Mouse (Mus musculus) right cerebral cortex, adult 2 months (tissue): ENCODE measurements around the gene Ugt1a7c.
A peak's percentile ranks its signal among the peaks of the same experiment; 100 is the strongest.
"Not testable (repeated sequence)": the region's sequence is repeated elsewhere in the genome, so short reads cannot be mapped to it uniquely, and the experiment has no call there.

ENCODE experiments used
- DNase-seq, 2 experiments: peaks; one replicate each; pipeline ENCODE4 v3.0.0; 2021 to 2022; ENCODE audit warnings: low spot score in 2 of 2

The Ugt1a7c gene

DNA sequence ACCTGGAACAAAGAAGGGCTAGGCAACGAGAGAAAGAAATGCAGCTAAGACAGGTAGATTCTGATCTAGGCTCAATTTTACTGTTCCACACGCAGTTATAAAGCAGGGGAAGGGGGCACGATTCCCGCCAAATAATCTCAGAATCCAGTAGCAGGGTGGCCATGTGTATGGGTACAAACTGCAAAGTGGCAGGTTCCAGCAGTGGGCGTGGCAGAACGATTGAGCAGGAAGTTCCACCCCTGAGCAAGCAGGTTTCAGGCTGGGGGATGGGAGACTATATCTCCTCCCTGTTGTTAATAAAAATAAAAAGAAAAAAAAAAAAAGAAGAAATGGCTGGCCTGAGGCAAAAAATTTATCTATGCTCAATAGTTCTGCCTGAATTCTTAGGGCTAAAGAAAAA, 17.9 kb downstream of the Ugt1a7c start:
- DNase-seq: not testable (repeated sequence)

DNA sequence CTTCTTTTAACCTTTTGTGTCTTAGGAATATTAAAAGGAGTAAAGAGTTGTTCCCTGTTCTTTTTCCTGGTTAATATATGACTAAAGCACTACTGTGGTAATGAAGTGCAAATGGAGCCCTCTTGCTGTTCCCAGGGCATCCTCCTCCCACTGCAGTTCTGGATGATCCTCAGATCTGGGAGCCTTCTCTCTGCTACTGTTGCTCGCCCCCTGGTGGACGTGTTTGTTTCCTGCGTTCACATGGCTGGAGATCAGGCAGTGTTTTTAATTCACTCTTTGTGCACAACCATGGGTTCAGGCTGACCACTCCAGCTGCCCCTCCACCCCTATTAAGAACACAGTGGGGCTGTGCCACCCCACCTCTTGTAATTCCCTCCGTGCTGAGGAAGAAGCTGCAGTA, 25.7 kb downstream of the Ugt1a7c start:
- not testable (repeated sequence) for DNase-seq

DNA sequence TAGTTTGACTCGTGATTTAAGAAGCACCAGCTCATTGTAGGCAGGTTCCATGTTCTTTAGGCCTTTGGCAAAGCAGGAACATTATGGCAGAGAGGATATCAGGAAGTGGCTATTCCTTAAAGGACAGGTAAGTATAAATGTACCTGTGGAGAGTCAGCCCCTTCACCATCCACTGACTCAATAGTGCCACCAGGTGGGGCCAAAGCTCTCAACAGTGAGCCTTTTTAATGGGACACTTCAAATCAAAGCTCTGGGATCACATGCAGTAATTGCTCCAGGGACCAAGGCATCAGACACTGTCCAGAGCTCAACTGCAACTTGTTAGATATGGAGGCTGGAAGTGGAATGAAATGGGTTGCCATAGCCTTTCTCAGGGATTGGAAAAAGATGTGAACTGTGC, 26.7 kb downstream of the Ugt1a7c start:
- peak in 1 of 2 experiments; percentile 8 for DNase-seq

DNA sequence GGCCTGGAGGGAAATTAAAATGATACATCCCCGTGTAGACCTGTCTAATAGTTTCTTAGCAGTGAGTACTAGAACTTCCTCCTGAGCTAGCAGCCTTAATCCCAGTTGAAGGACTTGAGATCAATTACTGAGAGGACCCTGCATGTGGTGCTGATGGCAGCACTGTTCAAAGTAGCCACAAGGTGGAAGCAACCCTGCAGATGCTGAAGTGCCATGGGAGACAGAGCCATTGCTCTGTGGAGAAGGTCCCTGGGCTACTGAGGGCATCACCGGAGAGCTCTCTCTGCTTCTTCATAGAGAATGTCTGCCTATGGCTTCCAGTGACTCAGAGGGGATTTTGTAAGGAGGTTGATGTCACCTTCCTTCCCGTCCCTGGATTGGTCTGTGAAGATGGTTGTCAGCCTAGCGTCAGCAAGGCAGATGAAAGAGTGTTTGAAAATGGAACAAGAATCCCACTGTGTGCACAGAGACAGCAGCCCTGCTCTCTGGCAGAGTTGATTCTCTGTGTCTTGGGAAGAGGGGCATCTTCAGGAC, 31.0 kb downstream of the Ugt1a7c start:
- DNase-seq: not testable (repeated sequence)

DNA sequence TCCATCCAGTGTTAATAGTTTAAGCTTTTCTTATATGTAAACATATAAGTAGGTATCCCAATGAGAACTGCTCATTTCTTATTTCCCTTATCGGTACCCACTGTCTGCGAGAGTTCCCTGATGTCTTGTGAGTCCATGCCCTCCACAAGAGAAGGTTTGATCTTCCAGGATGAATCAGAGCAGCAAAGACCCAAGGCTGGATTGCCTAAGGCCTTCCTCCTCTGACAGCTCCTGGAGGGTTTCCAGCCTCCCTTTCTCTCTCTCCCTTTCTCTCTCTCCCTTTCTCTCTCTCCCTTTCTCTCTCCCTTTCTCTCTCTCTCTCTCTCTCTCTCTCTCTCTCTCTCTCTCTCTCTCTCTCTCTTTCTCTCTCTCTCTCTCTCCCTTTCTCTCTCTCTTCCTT, 34.2 kb downstream of the Ugt1a7c start:
- DNase-seq: not testable (repeated sequence)

- DNase-seq: not testable (repeated sequence)
These were observed 35.4 kb downstream of the Ugt1a7c start for GRCm38 (mm10) chr1:88130223-88130622.

DNA sequence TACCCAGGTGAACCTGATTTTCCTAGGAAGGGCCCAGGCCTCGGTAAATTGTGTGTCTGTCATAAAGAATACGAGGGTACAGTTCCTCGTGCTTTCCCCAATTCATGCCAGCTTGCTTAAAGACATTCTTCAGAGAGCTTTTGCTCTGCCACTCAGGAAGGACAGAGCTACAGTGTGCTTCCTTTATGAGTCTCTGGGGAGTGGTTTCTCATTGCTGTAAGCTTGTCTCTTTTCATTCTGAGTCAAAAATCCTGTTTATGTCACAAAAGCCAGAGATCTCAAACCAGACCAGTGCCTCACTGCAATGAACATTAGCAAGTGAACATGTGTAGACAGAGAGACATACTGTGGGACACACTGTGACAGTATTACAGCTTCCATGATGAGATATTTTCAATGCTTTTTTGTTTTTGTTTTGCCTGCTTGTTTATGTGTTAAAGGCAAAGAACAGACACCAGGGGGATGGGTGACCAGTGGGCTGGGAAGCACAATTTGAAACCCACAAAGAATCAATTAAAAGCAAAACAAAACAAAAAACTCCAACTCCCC, 39.1 kb downstream of the Ugt1a7c start:
- DNase-seq: no peak

GRCm38 (mm10) chr1:88134457-88135011, 39.7 kb downstream of the Ugt1a7c start, which contains the start of gene Ugt1a6a:
TSS of gene Ugt1a6a (plus strand) at chr1:88134809.
- DNase-seq: not testable (repeated sequence)

DNA sequence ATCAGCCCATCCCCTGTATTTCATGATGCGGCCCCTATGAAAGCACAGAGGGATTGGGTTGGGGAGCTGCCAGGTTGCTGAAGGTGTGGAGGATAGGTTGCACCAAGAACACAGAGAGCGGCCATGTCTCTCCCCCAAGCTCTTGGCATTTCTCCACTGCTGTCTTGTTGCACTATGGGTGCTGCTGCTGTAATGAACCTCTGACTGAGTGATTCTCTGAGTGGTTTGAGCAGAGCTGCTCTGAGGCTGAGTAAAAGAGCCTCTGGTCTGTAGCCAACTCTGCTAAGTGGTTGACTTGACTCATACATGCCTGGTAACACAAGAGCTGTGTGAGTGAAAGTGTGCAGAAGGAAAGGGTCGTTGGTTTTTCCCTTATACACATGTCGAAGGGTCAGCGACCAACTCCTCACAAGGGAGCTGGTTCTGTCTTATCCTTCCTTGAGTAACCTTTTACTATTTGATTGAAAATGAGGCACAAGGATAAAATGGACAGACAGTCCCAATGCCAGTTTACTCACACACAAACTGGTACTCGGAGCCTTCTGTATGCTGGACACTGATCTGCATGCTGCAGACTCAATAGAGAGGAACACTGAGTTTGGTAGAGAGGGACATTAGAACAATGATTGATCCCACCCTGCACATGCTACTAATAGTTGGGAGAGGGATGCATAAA, 40.5 kb downstream of the Ugt1a7c start:
- DNase-seq: not testable (repeated sequence)

DNA sequence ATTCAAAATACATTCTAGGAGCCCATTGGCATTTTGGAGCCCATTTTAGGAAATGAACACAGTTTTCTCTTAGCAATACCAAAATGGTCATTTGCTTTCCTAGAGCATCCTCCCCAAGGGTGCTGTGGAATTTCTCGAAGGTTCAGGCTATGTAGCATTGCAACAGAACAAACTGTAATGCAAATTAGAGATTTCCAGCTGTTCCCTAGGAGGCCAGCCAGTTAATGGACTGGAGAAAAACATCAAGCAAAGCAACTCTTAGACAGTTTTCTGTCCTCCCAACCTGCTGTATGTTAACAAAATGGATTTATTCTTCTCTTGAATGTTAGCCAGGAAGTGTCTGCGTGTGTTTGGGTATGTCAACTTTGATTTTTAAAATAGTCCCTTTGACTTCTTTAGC, 41.8 kb downstream of the Ugt1a7c start:
- DNase-seq: no peak

DNA sequence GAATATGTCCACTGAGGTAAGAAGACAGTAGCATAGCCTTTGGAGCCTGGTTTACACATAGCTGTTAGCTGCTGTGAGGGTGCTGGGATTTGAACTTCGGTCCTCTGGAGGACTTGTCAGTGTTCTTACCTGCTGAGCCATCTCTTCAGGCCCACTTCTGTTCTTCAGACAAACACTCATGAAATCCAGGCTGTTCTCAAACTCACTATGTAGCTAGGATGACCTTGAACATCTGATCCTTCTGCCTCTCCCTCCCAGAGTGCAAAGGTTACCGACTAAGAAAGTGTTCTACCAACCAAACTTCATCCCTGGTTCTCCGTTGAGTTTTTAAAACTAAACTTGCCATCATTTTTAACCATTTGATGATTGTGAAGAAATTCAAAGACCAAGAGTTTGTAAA, 42.4 kb downstream of the Ugt1a7c start:
- no peak for DNase-seq

DNA sequence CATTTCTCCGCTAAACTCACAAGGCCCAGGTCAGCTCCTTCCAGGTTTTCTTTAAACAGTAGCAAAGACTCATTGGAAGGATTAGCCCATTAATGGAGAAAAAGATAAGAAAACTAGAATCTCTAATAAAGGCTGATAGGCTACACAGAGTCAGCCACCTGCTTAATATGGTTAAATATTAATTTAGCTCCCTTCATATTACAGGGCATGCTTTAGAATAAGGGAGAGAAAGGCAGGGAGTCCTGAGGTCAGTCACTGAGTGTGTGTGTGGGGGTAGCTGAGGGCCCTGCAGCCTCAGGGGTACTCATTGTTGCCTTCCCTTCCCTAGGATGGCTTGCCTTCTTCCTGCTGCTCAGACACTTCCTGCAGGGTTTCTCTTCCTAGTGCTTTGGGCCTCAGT, 43.3 kb downstream of the Ugt1a7c start:
- no peak for DNase-seq

- not testable (repeated sequence) for DNase-seq
These were observed 45.6 kb downstream of the Ugt1a7c start for GRCm38 (mm10) chr1:88140492-88140891.

DNA sequence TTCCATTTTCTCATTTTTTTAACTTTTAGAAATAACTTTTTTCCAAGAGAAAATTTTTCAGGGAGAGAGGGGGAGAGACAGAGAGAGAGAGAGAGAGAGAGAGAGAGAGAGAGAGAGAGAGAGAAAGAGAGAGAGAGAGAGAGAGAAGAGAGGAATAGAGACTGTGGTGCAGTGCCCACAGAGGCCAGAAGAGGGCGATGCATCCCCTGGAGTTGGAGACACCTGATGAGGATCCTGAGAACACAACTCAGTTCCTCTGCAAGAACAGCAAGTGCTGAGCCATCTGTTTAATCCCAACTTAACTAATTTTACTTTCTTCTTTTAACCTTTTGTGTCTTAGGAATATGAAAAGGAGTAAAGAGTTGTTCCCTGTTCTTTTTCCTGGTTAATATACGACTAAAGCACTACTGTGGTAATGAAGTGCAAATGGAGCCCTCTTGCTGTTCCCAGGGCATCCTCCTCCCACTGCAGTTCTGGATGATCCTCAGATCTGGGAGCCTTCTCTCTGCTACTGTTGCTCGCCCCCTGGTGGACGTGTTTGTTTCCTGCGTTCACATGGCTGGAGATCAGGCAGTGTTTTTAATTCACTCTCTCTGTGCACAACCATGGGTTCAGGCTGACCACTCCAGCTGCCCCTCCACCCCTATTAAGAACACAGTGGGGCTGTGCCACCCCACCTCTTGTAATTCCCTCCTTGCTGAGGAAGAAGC, 49.3 kb downstream of the Ugt1a7c start:
- peak; percentile 20 to 26 for DNase-seq

- not testable (repeated sequence) for DNase-seq
These were observed 50.4 kb downstream of the Ugt1a7c start for GRCm38 (mm10) chr1:88145278-88145677.

- peak in 1 of 2 experiments; percentile 4 for DNase-seq
These were observed 55.3 kb downstream of the Ugt1a7c start for GRCm38 (mm10) chr1:88150133-88150532.

GRCm38 (mm10) chr1:88158430-88158829, 63.6 kb downstream of the Ugt1a7c start:
- no peak for DNase-seq

GRCm38 (mm10) chr1:88165711-88166110, 70.8 kb downstream of the Ugt1a7c start, which contains the start of gene Ugt1a5:
TSS of gene Ugt1a5 (plus strand) at chr1:88166012.
- DNase-seq: no peak

- DNase-seq: not testable (repeated sequence)
These were observed 77.3 kb downstream of the Ugt1a7c start for GRCm38 (mm10) chr1:88172190-88172589.

DNA sequence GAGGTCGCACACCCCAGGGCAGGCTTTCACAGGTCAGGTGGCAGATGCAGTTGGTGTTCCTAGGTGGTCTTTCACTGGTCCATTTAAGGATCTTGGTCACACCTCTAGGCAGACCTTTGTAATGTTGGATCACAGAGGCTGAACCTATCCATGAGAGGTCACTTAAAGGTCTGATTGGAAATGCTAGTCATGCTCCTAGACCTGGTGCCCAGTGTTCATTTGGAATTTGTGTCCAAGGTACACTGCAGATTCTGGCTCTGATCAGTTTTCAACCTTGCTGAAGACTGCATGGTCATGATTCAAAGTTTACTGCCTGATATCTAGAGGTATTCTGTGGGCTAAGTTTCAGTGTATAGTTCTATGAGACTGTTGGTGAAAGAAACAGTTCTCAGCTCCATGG, 84.8 kb downstream of the Ugt1a7c start:
- no peak for DNase-seq

DNA sequence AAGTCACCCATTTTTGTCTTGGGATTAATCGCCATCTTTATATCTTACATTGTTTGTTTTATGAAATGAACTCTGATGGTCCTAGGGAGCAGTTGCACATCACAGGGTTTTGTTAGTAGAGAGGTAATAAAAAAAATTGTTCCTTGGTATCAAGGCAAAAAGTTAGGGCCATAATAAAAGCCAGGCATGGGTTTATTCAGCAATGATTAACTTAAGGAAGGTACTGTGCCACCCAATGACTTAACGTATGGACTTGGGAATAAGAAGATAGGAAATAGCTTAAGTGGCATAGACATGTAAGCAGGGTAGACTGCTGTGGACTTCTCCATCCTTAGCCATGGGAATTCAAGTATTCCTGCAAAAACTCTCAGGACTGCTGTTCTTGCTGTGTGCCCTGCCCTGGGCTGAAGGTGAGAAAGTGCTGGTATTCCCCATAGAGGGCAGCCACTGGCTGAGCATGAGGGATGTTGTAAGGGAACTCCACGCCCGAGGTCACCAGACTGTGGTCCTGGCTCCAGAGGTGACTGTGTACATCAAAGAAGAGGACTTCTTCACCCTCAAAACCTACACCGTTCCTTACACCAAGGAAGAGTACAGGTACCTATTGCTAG, 91.6 kb downstream of the Ugt1a7c start:
- DNase-seq: no peak

DNA sequence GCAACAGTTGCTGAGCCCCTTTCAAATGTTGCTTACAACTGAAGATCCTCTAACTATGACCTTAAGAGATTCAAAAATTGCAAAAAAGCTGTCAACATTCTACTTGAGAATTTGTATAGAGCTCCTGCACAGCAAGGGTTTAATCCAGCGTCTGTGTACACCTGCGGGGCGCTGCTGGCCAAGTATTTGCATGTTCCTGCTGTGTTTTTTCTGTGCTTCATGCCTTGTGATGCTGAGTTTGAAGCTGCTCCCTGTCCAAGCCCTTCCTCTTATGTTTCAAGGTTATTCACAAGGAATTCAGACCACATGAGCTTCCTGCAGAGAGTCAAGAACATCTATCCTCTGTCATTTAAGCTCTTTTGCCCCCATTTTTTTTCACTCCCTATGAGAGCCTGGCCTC, 97.3 kb downstream of the Ugt1a7c start:
- DNase-seq: no peak
